Mouse (Mus musculus): ENCODE results near the gene Gm36864. TPM values are rescaled to one million over a fixed set of nuclear protein-coding genes. Genes with fewer than 3 reads are reported as not detected.
A peak's percentile ranks its signal among the peaks of the same experiment; 100 is the strongest.
"Not testable (repeated sequence)": the region's sequence is repeated elsewhere in the genome, so short reads cannot be mapped to it uniquely, and the experiment has no call there.

Gm36864 gene
- total RNA-seq (2021): not detected
- long read RNA-seq, experiment 1: 0 reads
- long read RNA-seq, experiment 2: 0 reads

DNA sequence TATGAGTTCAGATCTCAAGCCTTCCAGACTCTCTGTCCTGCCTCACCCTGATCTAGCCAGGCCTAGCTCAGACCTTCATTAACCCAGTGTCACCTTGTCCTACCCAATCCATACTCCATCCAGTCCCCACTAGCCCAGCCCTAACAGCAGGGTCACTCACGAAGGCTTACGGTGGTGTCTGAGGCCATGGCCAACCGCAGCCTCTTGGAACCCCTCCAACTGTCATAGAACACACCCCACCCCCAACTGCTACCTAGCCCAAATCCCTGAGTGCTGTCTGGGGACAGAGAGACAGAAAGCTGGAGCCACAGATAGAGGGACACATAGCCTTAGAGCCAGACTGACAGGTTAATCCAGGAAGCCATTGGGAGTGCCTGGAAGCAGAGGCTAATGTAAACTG, at the start of gene Gm36864:
Gene Gm36864, plus strand, starts transcription at position 269 of the 400 bp plus-strand sequence.
- DNase-seq: no peak

DNA sequence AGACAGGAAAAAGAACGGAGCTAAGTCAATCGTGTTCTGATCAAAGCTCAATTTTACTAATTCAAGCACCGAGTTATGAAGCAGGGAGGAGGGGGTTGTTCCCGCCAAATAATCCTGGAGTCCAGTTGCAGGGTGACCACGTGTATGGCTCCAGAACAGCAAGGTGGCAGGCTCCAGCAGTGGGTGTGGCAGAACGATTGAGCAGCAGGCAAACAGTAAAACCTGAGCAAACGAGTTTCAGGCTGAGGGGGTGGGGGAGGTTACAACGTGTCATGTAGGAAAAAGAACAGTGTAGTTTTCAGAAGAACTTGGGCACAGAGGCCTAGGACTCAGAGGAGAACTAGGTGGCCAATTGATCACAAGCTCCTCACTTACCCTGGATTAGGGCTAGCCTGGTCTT, 49.5 kb upstream of the Gm36864 start:
- DNase-seq: not testable (repeated sequence)

DNA sequence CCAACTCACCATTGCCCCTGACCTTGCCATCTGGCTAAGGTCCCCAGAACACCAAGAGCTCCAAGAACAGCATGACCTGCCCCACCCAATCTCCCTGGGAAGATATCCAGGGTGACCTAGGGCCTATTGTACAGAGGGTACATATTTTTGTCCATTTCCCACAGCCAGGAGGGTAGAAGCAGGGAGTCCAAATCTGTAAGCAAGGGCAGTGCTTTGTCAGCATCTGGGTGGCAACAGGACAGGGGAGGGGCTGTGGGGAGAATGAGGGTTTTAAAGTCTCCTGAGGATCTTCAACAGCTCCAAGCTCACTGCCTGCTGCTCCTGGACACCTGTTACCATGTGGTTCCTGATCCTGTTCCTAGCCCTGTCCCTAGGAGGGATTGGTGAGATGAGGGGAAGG, 48.0 kb upstream of the Gm36864 start, which contains the start of gene Klk1b24:
Gene Klk1b24, plus strand, starts transcription at position 301 of the 400 bp plus-strand sequence.
- not testable (repeated sequence) for DNase-seq

GRCm38 (mm10) chr7:44193466-44193865, 42.5 kb upstream of the Gm36864 start:
- DNase-seq: not testable (repeated sequence)

DNA sequence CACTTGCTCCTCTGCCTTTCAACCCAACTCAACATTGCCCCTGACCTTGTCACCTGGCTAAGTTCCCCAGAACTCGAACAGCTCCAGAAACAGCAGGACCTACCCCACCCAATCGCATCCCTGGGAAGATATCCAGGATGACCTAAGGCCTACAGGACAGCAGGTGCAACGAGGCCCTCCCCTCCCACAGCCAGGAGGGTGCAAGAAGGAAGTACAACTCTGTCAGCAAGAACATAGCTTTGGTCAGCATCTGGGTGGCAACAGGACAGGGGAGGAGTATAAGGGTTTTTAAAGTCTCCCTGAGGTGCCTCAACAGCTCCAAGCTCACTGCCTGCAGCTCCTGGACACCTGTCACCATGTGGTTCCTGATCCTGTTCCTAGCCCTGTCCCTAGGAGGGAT, 38.1 kb upstream of the Gm36864 start, which contains the start of gene Klk1b3:
Gene Klk1b3, plus strand, starts transcription at position 301 of the 400 bp plus-strand sequence.
- no peak for DNase-seq

DNA sequence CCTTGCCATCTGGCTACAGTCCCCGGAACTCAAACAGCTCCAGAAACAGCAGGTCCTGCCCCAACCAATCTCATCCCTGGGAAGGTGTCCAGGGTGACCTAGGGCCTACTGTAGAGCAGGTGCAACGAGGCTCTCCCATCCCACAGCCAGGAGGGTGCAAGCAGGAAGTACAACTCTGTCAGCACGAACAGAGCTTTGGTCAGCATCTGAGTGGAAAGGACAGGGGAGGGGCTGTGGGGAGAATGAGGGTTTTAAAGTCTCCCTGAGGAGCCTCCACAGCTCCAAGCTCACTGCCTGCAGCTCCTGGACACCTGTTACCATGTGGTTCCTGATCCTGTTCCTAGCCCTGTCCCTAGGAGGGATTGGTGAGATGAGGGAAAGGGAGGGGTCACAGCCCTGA, 28.8 kb upstream of the Gm36864 start, which contains the start of gene Klk1b4:
Gene Klk1b4, plus strand, starts transcription at position 301 of the 400 bp plus-strand sequence.
- not testable (repeated sequence) for DNase-seq

GRCm38 (mm10) chr7:44208307-44208706, 27.7 kb upstream of the Gm36864 start:
- no peak for DNase-seq

- no peak for DNase-seq
These were observed 20.3 kb upstream of the Gm36864 start, which contains the start of gene Klk1b5 for GRCm38 (mm10) chr7:44215645-44216044. Gene Klk1b5, plus strand, starts transcription at chr7:44215945.

GRCm38 (mm10) chr7:44221601-44222000, 14.4 kb upstream of the Gm36864 start:
- not testable (repeated sequence) for DNase-seq

DNA sequence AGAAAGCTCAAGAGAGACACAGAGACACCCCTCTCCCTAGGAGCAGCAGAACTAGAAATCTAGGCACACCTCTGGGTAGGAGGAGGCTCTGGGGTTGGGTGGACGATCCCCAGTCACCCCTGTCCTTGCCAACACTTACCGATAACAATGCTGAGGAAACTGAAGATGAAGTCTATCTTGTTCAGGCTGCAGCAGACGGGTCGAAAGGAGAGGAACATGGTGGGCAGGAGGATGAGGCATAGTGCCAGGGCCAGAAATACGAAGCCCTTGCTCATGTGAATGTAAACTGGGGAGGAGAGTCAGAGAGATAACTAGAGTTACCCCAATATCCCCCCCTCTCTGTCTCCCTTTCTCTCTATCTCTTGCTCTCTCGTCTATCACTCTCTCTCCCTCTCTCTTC, 13.6 kb upstream of the Gm36864 start:
- not testable (repeated sequence) for DNase-seq

DNA sequence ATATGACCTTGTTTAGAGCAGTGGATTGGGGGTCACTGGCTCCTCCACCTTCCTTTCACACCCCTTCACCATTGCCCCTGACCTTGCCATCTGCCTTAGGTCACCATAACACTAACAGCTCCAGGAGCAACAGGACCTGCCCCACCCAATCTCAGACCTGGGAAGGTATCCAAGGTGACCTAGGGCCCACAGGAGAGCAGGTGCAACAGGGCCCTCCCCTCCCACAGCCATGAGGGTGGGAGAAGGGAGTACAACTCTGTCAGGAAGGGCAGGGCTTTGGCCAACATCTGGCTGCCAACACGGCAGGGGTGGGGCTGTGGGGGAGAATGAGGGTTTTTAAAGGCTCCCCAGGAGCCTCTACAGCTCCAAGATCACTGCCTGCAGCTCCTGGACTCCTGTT, 10.9 kb upstream of the Gm36864 start, which contains the start of gene Klk1:
Gene Klk1, plus strand, starts transcription at position 285 of the 400 bp plus-strand sequence.
- DNase-seq: no peak

GRCm38 (mm10) chr7:44239913-44240312, 3.9 kb downstream of the Gm36864 start:
- DNase-seq: no peak

DNA sequence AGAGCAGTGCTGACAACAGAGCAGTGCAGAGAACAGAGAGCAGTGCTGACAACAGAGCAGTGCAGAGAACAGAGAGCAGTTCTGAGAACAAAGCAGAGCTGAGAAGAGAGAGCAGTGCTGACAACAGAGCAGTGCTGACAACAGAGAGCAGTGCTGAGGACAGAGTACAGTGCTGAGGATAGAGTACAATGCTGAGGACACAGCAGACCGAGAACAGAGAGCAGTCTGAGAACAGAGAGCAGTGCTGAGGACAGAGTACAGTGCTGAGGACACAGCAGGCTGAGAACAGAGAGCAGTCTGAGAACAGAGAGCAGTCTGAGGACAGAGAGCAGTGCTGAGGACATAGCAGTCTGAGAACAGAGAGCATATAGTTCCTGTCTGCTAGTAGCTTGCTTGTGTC, 4.7 kb downstream of the Gm36864 start:
- DNase-seq: no peak

GRCm38 (mm10) chr7:44241163-44241562, 5.2 kb downstream of the Gm36864 start:
- no peak for DNase-seq

GRCm38 (mm10) chr7:44244080-44244479, 8.1 kb downstream of the Gm36864 start:
- DNase-seq: no peak

DNA sequence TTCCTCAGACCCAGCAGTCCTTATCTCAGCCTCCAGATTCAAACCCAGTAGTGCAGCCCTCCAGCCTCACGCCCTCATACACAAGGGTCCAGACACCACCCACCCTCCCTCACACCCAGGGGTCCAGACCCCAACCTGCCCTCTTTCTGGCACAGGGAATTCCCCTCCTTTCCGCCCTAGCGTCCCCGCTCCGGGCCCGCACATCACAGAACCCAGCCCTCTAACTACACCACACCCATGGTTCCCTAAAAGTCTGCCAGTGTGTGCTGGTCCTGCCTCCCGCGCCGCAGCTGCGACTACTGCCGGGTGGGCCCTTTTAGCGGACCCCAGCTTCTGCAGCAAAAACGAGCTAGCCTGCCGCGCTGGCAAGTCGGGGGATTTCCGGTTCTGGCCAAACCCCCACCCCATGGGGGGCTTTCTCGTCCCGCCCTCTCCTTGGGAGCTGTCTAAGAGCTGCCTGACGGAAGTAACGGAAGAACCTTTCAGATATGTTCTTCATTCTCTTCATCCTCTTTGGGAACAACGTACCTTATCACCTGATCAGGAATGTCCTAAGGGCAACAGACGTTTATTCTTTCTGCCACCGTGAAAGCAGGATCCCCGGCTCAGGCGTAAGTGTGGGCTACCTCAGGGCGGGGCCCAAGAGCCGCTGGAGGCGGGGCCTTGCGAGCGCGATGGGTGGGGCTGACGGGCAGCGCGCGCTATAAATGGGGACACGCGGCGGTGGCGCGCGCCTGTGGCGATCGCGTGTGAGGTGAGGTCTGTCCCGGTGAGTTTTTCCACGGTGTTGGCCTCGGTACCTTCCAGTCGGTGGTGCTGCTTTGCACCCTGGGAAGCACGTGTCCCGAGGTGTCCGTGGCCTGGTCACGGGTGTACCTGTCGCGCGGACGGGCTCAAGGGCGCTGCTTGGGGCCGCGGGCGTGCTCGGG, 10.3 kb downstream of the Gm36864 start, which contains the start of the genes 1700028J19Rik and 2410002F23Rik:
Gene 1700028J19Rik, minus strand, starts transcription at position 641 of the 929 bp plus-strand sequence.
Gene 2410002F23Rik, plus strand, starts transcription at position 668 of the 929 bp plus-strand sequence.
- peak; percentile 92 for DNase-seq

GRCm38 (mm10) chr7:44246984-44247470, 11.1 kb downstream of the Gm36864 start:
- no peak for DNase-seq

- DNase-seq: no peak
These were observed 12.0 kb downstream of the Gm36864 start for GRCm38 (mm10) chr7:44247971-44248370.

DNA sequence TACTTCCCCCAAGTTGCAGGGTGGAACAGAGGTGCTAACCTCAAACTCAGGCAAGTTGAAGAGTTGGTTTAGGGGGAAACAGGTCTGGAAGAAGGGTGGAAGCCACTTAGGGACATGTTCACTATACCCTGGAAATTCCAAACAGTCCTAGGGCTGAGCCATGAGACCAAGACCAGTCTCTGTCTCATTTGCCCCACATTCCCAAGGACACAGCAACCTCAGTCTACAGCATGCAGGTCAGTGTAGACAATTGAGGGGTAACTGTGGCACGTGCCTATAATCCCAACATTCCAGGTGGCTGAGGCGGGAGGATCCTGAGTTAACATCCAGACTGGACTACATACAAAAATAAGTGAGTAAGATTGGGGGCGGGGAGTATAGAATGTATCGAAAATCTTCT, 13.3 kb downstream of the Gm36864 start:
- no peak for DNase-seq

DNA sequence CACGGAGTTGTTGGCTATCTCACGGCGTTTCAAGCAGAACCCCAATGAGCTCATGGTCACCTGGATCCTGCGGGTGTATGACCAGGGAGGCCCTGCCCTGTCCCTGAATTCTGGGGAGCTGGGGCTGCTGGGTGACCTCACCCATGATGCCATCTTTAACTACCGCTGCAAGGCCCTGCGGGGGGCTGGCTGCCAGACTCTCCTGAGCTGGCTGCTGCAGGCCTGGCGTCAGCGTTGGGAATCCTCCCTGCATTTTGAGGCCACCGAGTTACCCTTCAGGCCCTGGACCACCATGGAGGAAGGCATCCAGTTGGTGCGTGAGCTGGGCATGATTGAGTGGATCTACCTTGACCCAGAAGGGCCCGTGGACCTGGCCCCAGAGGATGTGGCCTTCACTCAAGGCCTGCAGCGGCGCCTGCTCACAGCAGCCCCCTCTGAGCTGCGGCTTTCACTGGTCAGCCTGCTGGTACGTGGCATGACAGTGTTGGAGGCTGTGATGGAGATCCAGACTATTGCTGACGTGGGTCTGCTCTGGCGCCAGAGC, 14.8 kb downstream of the Gm36864 start:
- not testable (repeated sequence) for DNase-seq

- no peak for DNase-seq
These were observed 17.1 kb downstream of the Gm36864 start for GRCm38 (mm10) chr7:44253023-44253616.

GRCm38 (mm10) chr7:44254930-44255329, 19.0 kb downstream of the Gm36864 start:
- DNase-seq: no peak
